Mouse (Mus musculus) liver, embryonic 11.5 days (tissue): Measurements from ENCODE around the gene Parp14. TPM values are rescaled to one million over a fixed set of nuclear protein-coding genes. Genes with fewer than 3 reads are reported as not detected.

Experiments
- ATAC-seq: fragments of 200-750 bp; cut with Nextera tagmentation; replicated peaks from 2 replicates; pipeline ENCODE4 v1.8.0; 2017; ENCODE audit warnings: moderate number of reproducible peaks, mild to moderate bottlenecking, moderate TSS enrichment, moderate library complexity; ENCODE audit not compliant: low FRiP score
- DNase-seq: peaks from one replicate; pipeline ENCODE4 v3.0.0-alpha.2; 2017; ENCODE audit warnings: low spot score
- H3K27ac ChIP-seq: fragments of 300-500 bp; sonication (generic); 2 replicates; pipeline ENCODE4 v1.5.1; 2014; ENCODE audit warnings: mild to moderate bottlenecking, low read depth, low read length, control low read depth
- H3K27me3 ChIP-seq: fragments of 300-500 bp; sonication (generic); replicated peaks from 2 replicates; pipeline ENCODE4 v1.6.1; 2014; ENCODE audit warnings: low read length, mixed read lengths; ENCODE audit not compliant: control insufficient read depth, insufficient read depth
- H3K36me3 ChIP-seq: fragments of 300-500 bp; sonication (generic); 2 replicates; pipeline ENCODE4 v1.6.1; 2014; ENCODE audit warnings: mild to moderate bottlenecking, low read length, moderate library complexity, mixed read lengths; ENCODE audit not compliant: control insufficient read depth, insufficient read depth
- H3K4me1 ChIP-seq: fragments of 300-500 bp; sonication (generic); replicated peaks from 2 replicates; pipeline ENCODE4 v1.6.1; 2014; ENCODE audit warnings: low read length, mixed read lengths; ENCODE audit not compliant: control insufficient read depth, insufficient read depth
- H3K4me2 ChIP-seq: fragments of 300-500 bp; sonication (generic); 2 replicates; pipeline ENCODE4 v1.6.1; 2014; ENCODE audit warnings: mild to moderate bottlenecking, control low read depth, moderate library complexity
- H3K4me3 ChIP-seq: fragments of 300-500 bp; sonication (generic); 2 replicates; pipeline ENCODE4 v1.5.1; 2014; ENCODE audit warnings: low read depth, low read length, control low read depth
- H3K9ac ChIP-seq: fragments of 300-500 bp; sonication (generic); 2 replicates; pipeline ENCODE4 v1.6.1; 2014; ENCODE audit warnings: low read depth, low read length, control low read depth
- H3K9me3 ChIP-seq: fragments of 300-500 bp; sonication (generic); 2 replicates; pipeline ENCODE4 v1.6.1; 2016; ENCODE audit warnings: low read length, inconsistent platforms, mixed read lengths; ENCODE audit not compliant: control insufficient read depth
- WGBS: fragments of 180-500 bp; shearing (Covaris S2); extraction: QIAGEN DNeasy Blood & Tissue Kit; methylation state at CpG from one replicate; pipeline ENCODE4 v1.1.7; 2014; 5-methylcytosine and 5-hydroxymethylcytosine counted together
- polyA plus RNA-seq: library from polyadenylated mRNA; unstranded; fragments of >200 nt; fragmentation: Nextera tagmentation; extraction: Ambion mirVana; gene quantifications from 2 replicates; pipeline ENCODE4 v1.2.1, GENCODE M21; 2014

The Parp14 gene
- polyA plus RNA-seq, 1 experiment from 2014 or later: 1.3 TPM

- Histone ChIP-seq H3K9ac (no peak overlapping the region), H3K36me3 (peaks cover 4% of the 10 kb centered on the region; the same call in 1 of the 2 replicates), H3K27me3 (no peaks in the 10 kb centered on the region), H3K27ac (no peak overlapping the region), H3K9me3 (no peaks in the 10 kb centered on the region), H3K4me1 (peaks cover 10% of the 10 kb centered on the region), H3K4me2 (no peak overlapping the region), H3K4me3 (no peak overlapping the region)
- ATAC-seq (no peak), DNase-seq (no peak)
- WGBS: 91% methylated on average over 6 of the region's 6 CpGs
Measured at GRCm38 (mm10) chr16:35787163-35787562, 84.2 kb downstream of the Parp14 start.

GRCm38 (mm10) chr16:35784134-35784725, 87.1 kb downstream of the Parp14 start:
- Histone ChIP-seq H3K9me3 (no peaks in the 10 kb centered on the region), H3K36me3 (no peaks in the 10 kb centered on the region; the same call in 1 of the 2 replicates), H3K4me3 (no peak overlapping the region), H3K4me1 (peaks cover 8% of the 10 kb centered on the region), H3K27me3 (no peaks in the 10 kb centered on the region), H3K4me2 (no peak overlapping the region), H3K9ac (no peak overlapping the region), H3K27ac (no peak overlapping the region)
- ATAC-seq (no peak), DNase-seq (no peak)
- WGBS: 62% methylated on average over 7 of the region's 7 CpGs

- no peak for ATAC-seq
- WGBS: 73% methylated on average over 3 of the region's 3 CpGs
Measured at GRCm38 (mm10) chr16:35783207-35783573, 88.2 kb downstream of the Parp14 start.

More at GRCm38 (mm10) chr16:35783207-35783573, 88.2 kb downstream of the Parp14 start:
- Histone ChIP-seq H3K9me3 (no peaks in the 10 kb centered on the region), H3K4me3 (no peak overlapping the region), H3K36me3 (no peaks in the 10 kb centered on the region; the same call in 1 of the 2 replicates), H3K27me3 (no peaks in the 10 kb centered on the region), H3K9ac (no peak overlapping the region), H3K4me1 (peaks cover 8% of the 10 kb centered on the region), H3K27ac (no peak overlapping the region), H3K4me2 (no peak overlapping the region)
- DNase-seq: no peak

Other genes with a start within 250 kb of the Parp14 start
- gene Dirc2, start 102.2 kb downstream of the Parp14 start, polyA plus RNA-seq: 7.5 and 8.0 TPM in 2 replicates
- 30.1 and 30.4 TPM in 2 replicates for gene Hspbap1, start 101.2 kb downstream of the Parp14 start, polyA plus RNA-seq
- gene Parp9, start 66.9 kb upstream of the Parp14 start, polyA plus RNA-seq: 4.1 and 5.7 TPM in 2 replicates
- gene Dtx3l, start 67.6 kb upstream of the Parp14 start, polyA plus RNA-seq: 3.2 and 3.8 TPM in 2 replicates
- 53.6 and 63.6 TPM in 2 replicates for gene Kpna1, start 107.2 kb upstream of the Parp14 start, polyA plus RNA-seq
- gene Wdr5b, start 169.6 kb upstream of the Parp14 start, polyA plus RNA-seq: 4.6 and 6.3 TPM in 2 replicates
- gene Fam162a, start 200.1 kb upstream of the Parp14 start, polyA plus RNA-seq: 493 and 545 TPM in 2 replicates
- 121 and 137 TPM in 2 replicates for gene Ccdc58, start 200.1 kb upstream of the Parp14 start, polyA plus RNA-seq